31 mouse cellular contexts compared by ENCODE assay signal in the genomic region with DNA sequence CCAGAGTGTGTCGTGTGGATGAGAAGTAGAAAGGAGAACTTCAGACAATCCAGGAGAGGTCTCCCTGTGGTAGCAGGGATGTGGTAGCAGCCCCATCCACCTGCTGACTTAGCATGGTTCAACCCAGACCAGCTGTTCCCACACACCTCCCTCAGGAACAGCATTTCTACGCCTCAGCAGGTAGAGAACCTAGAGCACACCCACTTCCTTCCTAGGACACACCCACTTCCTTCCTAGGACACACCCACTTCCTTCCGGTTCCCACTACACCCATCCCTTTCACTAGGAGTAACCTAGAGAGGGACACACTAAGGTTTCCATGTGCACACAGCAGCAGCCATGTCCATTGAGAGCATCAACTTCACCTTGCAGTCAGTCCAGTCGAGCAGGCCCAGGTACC. TPM values are rescaled to one million over a fixed set of nuclear protein-coding genes. Genes with fewer than 3 reads are reported as not detected.
DNase-seq lines count a peak whose midpoint lies in the region; ATAC-seq and TF ChIP-seq lines count a peak whose summit lies in the region.
"Had no signal": no experiment of that assay in that cellular context is flagged by ENCODE, and none has a peak within 500 bp of the region (broad histone marks: within the 10 kb centered on the region; RNA-seq: fewer than 3 reads in every experiment).

No protein-coding gene starts in this region.

- peaks cover 1% of the 10 kb centered on the region for H3K27me3 ChIP-seq in CH12.LX (replicated peaks)
- H3K27me3 ChIP-seq: forebrain, embryonic 15.5 days; heart, embryonic 12.5 days; intestine, embryonic 15.5 days had no signal

- H3K36me3 ChIP-seq in CH12.LX (replicated peaks in 1 of 2; ENCODE audit: control insufficient read depth in 1 of 2, insufficient read depth in 1 of 2, low read length in 1 of 2) = no peaks in the 10 kb centered on the region
- H3K36me3 ChIP-seq: embryonic facial prominence, embryonic 10.5 days; forebrain, embryonic 15.5 days; heart, embryonic 12.5 days; intestine, embryonic 15.5 days; liver, embryonic 13.5 days had no signal

- dilution Hi-C loops in CH12.LX (cut with MboI; ENCODE audit: extremely low pct_ligation_motif_present, extremely low pct_unique_long_range_greater_than_20kb, low sequenced_read_pairs) = no loop called here

- intact Hi-C loops in heart, postnatal 10 days (cut with DNase I) = no loop called here

- no peak overlapping the region for H3K9ac ChIP-seq in CH12.LX (ENCODE audit: insufficient read depth, low read depth)
- H3K9ac ChIP-seq: forebrain, embryonic 15.5 days; heart, embryonic 12.5 days; hindbrain, embryonic 14.5 days; intestine, embryonic 15.5 days; liver, embryonic 13.5 days; lung, embryonic 14.5 days had no signal

- no peak for TF ChIP-seq RAD21 in CH12.LX (IDR thresholded peaks at IDR 0.05; ENCODE audit: low read depth, low read length)

- in situ Hi-C loops in CH12.LX (cut with MboI; ENCODE audit: low pct_ligation_motif_present, low pct_unique_long_range_greater_than_20kb, low sequenced_read_pairs) = no loop called here

- H3K4me1 ChIP-seq in CH12.LX (ENCODE audit: control insufficient read depth in 1 of 2, insufficient read depth in 2 of 2) = peaks cover 32 to 65% of the 10 kb centered on the region in 2 experiments
- H3K4me1 ChIP-seq: intestine, embryonic 15.5 days; liver, embryonic 13.5 days had no signal

- peak; percentile 62 for DNase-seq in heart, adult 11 months
- DNase-seq in heart, postnatal 10 days = no peak
- peak; percentile 35 for DNase-seq in CH12.LX (ENCODE audit: extremely low read depth)
- DNase-seq in naive thymus-derived CD4-positive, alpha-beta T cell, adult 2 months (ENCODE audit: low read depth) = peak; percentile 5
- DNase-seq in layer of hippocampus, adult 9-10 months (ENCODE audit: low spot score) = no peak
- DNase-seq in right cerebral cortex, postnatal 4 days = no peak
- no peak for DNase-seq in adrenal gland, adult 18-20 months (ENCODE audit: low spot score in 2 of 2)
- DNase-seq: adrenal gland, postnatal 36 days; cerebellum, adult 9-11 months; gastrocnemius, postnatal 10 days; heart, adult 18-20 months; kidney, adult 8-10 months; kidney, postnatal 10 days; liver, embryonic 13.5 days; lung, embryonic 14.5 days; lung, postnatal 36 days; right cerebral cortex, postnatal 25 days; thymus, adult 2 months had no signal

- TF ChIP-seq POLR2A in CH12.LX (IDR thresholded peaks at IDR 0.05; ENCODE audit: low read depth, low read length) = no peak

- H3K4me2 ChIP-seq in CH12.LX (ENCODE audit: insufficient read depth, low read depth, poor library complexity, severe bottlenecking) = no peak overlapping the region
- H3K4me2 ChIP-seq: forebrain, embryonic 15.5 days; heart, embryonic 12.5 days; hindbrain, embryonic 14.5 days; intestine, embryonic 15.5 days; liver, embryonic 13.5 days; lung, embryonic 14.5 days; midbrain, embryonic 11.5 days had no signal

- H3K4me3 ChIP-seq in CH12.LX (replicated peaks in 1 of 3; ENCODE audit: low read depth in 2 of 3, low read length in 2 of 3, poor library complexity in 1 of 3) = no peak overlapping the region
- H3K4me3 ChIP-seq: embryonic facial prominence, embryonic 10.5 days; forebrain, embryonic 15.5 days; heart, embryonic 12.5 days; intestine, embryonic 15.5 days; liver, embryonic 13.5 days had no signal

- H3K9me3 ChIP-seq in CH12.LX (replicated peaks; ENCODE audit: low read length) = peaks cover 4% of the 10 kb centered on the region
- H3K9me3 ChIP-seq: embryonic facial prominence, embryonic 10.5 days; forebrain, embryonic 15.5 days; heart, embryonic 12.5 days; intestine, embryonic 15.5 days; liver, embryonic 13.5 days had no signal

- H3K27ac ChIP-seq in CH12.LX (ENCODE audit: insufficient read depth, low read depth) = no peak overlapping the region
- H3K27ac ChIP-seq: embryonic facial prominence, embryonic 10.5 days; forebrain, embryonic 15.5 days; hindbrain, embryonic 14.5 days; intestine, embryonic 15.5 days; liver, embryonic 13.5 days had no signal

- ATAC-seq in hematopoietic stem cell, adult 5-6 weeks (replicated peaks in 1 of 2; ENCODE audit: insufficient read depth in 1 of 2, low FRiP score in 2 of 2, low TSS enrichment in 1 of 2, low read depth in 1 of 2, poor library complexity in 2 of 2, severe bottlenecking in 2 of 2) = peak; percentile 8 to 56; a peak in 2 of 4 replicates
- ATAC-seq: forebrain, embryonic 15.5 days; intestine, embryonic 15.5 days had no signal

- no peaks in the 10 kb centered on the region for H3K79me2 ChIP-seq in CH12.LX (replicated peaks; ENCODE audit: control insufficient read depth, extremely low read depth, insufficient read depth, poor library complexity, severe bottlenecking)

- no peak for TF ChIP-seq CTCF in CH12.LX (conservative IDR thresholded peaks at IDR 0.05 in 1 of 2, IDR thresholded peaks at IDR 0.05 in 1 of 2; ENCODE audit: low read depth in 2 of 2, low read length in 2 of 2)

- no peak for TF ChIP-seq EP300 in CH12.LX (IDR thresholded peaks at IDR 0.05; ENCODE audit: low read length)

TF ChIP-seq in CH12.LX, 34 proteins besides CTCF, POLR2A, EP300 and RAD21:
- TF ChIP-seq CHD2 (IDR thresholded peaks at IDR 0.05; ENCODE audit: low read length) (no peak), ELF1 (IDR thresholded peaks at IDR 0.05; ENCODE audit: low read depth, low read length) (0 out of 2 replicates have a peak, but pooled peaks have one; percentile 7)

RNA-seq across cellular contexts. Expression of a gene that starts 4.5 kb away (rescaled TPM):
- not detected for total RNA-seq in heart, postnatal 10 days (2021)
- not detected in 2 replicates for total RNA-seq in CH12.LX (2012; rRNA removed)
- total RNA-seq in CH12.LX (2014; rRNA removed) = 0.23 TPM in 1 of 2 replicates, not detected in the other
- polyA plus RNA-seq in CH12.LX (2012; ENCODE audit: insufficient read length, low read depth) = not detected in 2 replicates
- total RNA-seq in hematopoietic stem cell, adult 5-6 weeks (2017) = not detected in 2 replicates
- total RNA-seq in adrenal gland, adult 18-20 months (2021) = not detected
- total RNA-seq: adrenal gland, postnatal 36 days; gastrocnemius, postnatal 10 days; heart, adult 18-20 months; heart, postnatal 25 days; layer of hippocampus, postnatal 25 days; left cerebral cortex, postnatal 10 days; midbrain, postnatal 0 days had no signal
- polyA plus RNA-seq: cortical plate, adult 2 months; embryonic facial prominence, embryonic 10.5 days; forebrain, embryonic 15.5 days; intestine, embryonic 15.5 days; liver, embryonic 13.5 days; lung, embryonic 14.5 days; midbrain, embryonic 11.5 days; midbrain, postnatal 0 days; stomach, embryonic 16.5 days had no signal

Comparison
In these comparisons a context has a peak if more than half of its experiments do, and no peak if none do; other contexts are left out.
1. DNase-seq: peak in heart, adult 11 months (single experiment), CH12.LX (single experiment) and naive thymus-derived CD4-positive, alpha-beta T cell, adult 2 months (single experiment); none in heart, postnatal 10 days (0 of 2), layer of hippocampus, adult 9-10 months (single experiment), right cerebral cortex, postnatal 4 days (single experiment) and adrenal gland, adult 18-20 months (0 of 2).